In genomic region chr8:11746850-11747600, GRCm38 (mm10) we compare ENCODE assay signal across 17 mouse cellular contexts. TPM values are rescaled to one million over a fixed set of nuclear protein-coding genes. Genes with fewer than 3 reads are reported as not detected.
DNase-seq lines count a peak whose midpoint lies in the region; ATAC-seq and TF ChIP-seq lines count a peak whose summit lies in the region.
"Had no signal": no experiment of that assay in that cellular context is flagged by ENCODE, and none has a peak within 500 bp of the region (broad histone marks: within the 10 kb centered on the region; RNA-seq: fewer than 3 reads in every experiment).

No protein-coding gene starts in this region.

- H3K4me1 ChIP-seq in midbrain, embryonic 11.5 days (ENCODE audit: control insufficient read depth, insufficient read depth, low read length) = no peaks in the 10 kb centered on the region
- H3K4me1 ChIP-seq in midbrain, embryonic 16.5 days (ENCODE audit: control insufficient read depth, insufficient read depth, low read length) = no peaks in the 10 kb centered on the region; the same call in 1 of the 2 replicates
- H3K4me1 ChIP-seq in heart, postnatal 0 days (ENCODE audit: control insufficient read depth, insufficient read depth) = peaks cover 43% of the 10 kb centered on the region
- H3K4me1 ChIP-seq in kidney, embryonic 16.5 days (ENCODE audit: insufficient read depth, low read length) = peaks cover 11% of the 10 kb centered on the region; the same call in 1 of the 2 replicates
- H3K4me1 ChIP-seq: lung, embryonic 15.5 days had no signal

- no peaks in the 10 kb centered on the region for H3K9me3 ChIP-seq in midbrain, embryonic 11.5 days (ENCODE audit: control insufficient read depth, low read length)
- H3K9me3 ChIP-seq in midbrain, embryonic 16.5 days (replicated peaks; ENCODE audit: control insufficient read depth, low read length, poor library complexity, severe bottlenecking) = no peaks in the 10 kb centered on the region
- H3K9me3 ChIP-seq in heart, postnatal 0 days (replicated peaks; ENCODE audit: control insufficient read depth, low read length) = no peaks in the 10 kb centered on the region
- no peaks in the 10 kb centered on the region for H3K9me3 ChIP-seq in kidney, embryonic 16.5 days (ENCODE audit: low read length)
- H3K9me3 ChIP-seq: limb, embryonic 13.5 days; lung, embryonic 15.5 days; midbrain, embryonic 12.5 days had no signal

- ATAC-seq in midbrain, embryonic 11.5 days (ENCODE audit: low FRiP score) = no peak
- no peak for ATAC-seq in midbrain, embryonic 16.5 days
- ATAC-seq in heart, postnatal 0 days (ENCODE audit: insufficient read depth, low read depth) = peak; percentile 61
- 0 out of 2 replicates have a peak, but pooled peaks have one; percentile 12 for ATAC-seq in kidney, embryonic 16.5 days (ENCODE audit: low FRiP score, low TSS enrichment)
- ATAC-seq in megakaryocyte progenitor cell, adult 5-6 weeks (replicated peaks; ENCODE audit: poor library complexity) = no peak
- ATAC-seq: hindbrain, embryonic 16.5 days had no signal

- no peak overlapping the region for H3K4me2 ChIP-seq in midbrain, embryonic 11.5 days
- no peak overlapping the region for H3K4me2 ChIP-seq in midbrain, embryonic 16.5 days (ENCODE audit: low read length)
- H3K4me2 ChIP-seq in heart, postnatal 0 days (ENCODE audit: low read depth, low read length) = no peak overlapping the region
- H3K4me2 ChIP-seq in kidney, embryonic 16.5 days (replicated peaks; ENCODE audit: low read depth, low read length) = no peak overlapping the region
- H3K4me2 ChIP-seq: limb, embryonic 13.5 days; lung, embryonic 15.5 days; midbrain, embryonic 12.5 days had no signal

- no peak for TF ChIP-seq CTCF in heart, postnatal 0 days (IDR thresholded peaks at IDR 0.05; ENCODE audit: low read depth)

- WGBS in midbrain, embryonic 11.5 days = 89% methylated on average over 11 of the region's 11 CpGs
- 88% methylated on average over 11 of the region's 11 CpGs for WGBS in midbrain, embryonic 16.5 days
- 48% methylated on average over 11 of the region's 11 CpGs for WGBS in heart, postnatal 0 days
- 49% methylated on average over 11 of the region's 11 CpGs for WGBS in kidney, embryonic 16.5 days

- H3K27me3 ChIP-seq in midbrain, embryonic 11.5 days (ENCODE audit: control insufficient read depth, insufficient read depth, low read length) = no peaks in the 10 kb centered on the region
- H3K27me3 ChIP-seq in midbrain, embryonic 16.5 days (ENCODE audit: control insufficient read depth, insufficient read depth, low read depth, low read length) = no peaks in the 10 kb centered on the region
- no peaks in the 10 kb centered on the region for H3K27me3 ChIP-seq in heart, postnatal 0 days (ENCODE audit: control insufficient read depth, insufficient read depth, low read length)
- H3K27me3 ChIP-seq in kidney, embryonic 16.5 days (ENCODE audit: insufficient read depth, low read length) = no peaks in the 10 kb centered on the region
- H3K27me3 ChIP-seq: limb, embryonic 13.5 days; lung, embryonic 15.5 days; midbrain, embryonic 12.5 days had no signal

- H3K4me3 ChIP-seq in midbrain, embryonic 11.5 days (ENCODE audit: low read depth, low read length) = no peak overlapping the region
- no peak overlapping the region for H3K4me3 ChIP-seq in midbrain, embryonic 16.5 days (ENCODE audit: low read depth, low read length)
- no peak overlapping the region for H3K4me3 ChIP-seq in heart, postnatal 0 days (ENCODE audit: low read depth, low read length)
- no peak overlapping the region for H3K4me3 ChIP-seq in kidney, embryonic 16.5 days (ENCODE audit: low read length)
- H3K4me3 ChIP-seq: limb, embryonic 13.5 days; lung, embryonic 15.5 days; midbrain, embryonic 12.5 days had no signal

- no peaks in the 10 kb centered on the region for H3K36me3 ChIP-seq in midbrain, embryonic 11.5 days (ENCODE audit: control insufficient read depth, insufficient read depth, low read length)
- H3K36me3 ChIP-seq in midbrain, embryonic 16.5 days (ENCODE audit: control insufficient read depth, insufficient read depth, low read length) = no peaks in the 10 kb centered on the region
- no peaks in the 10 kb centered on the region for H3K36me3 ChIP-seq in heart, postnatal 0 days (replicated peaks; ENCODE audit: control insufficient read depth, insufficient read depth, low read length)
- H3K36me3 ChIP-seq in kidney, embryonic 16.5 days (ENCODE audit: insufficient read depth, low read length) = no peaks in the 10 kb centered on the region
- H3K36me3 ChIP-seq: limb, embryonic 13.5 days; lung, embryonic 15.5 days; midbrain, embryonic 12.5 days had no signal

- H3K27ac ChIP-seq in midbrain, embryonic 11.5 days (ENCODE audit: low read depth, low read length) = no peak overlapping the region
- H3K27ac ChIP-seq in midbrain, embryonic 16.5 days (ENCODE audit: low read length) = no peak overlapping the region
- peak overlapping the region; percentile 79 for H3K27ac ChIP-seq in heart, postnatal 0 days (ENCODE audit: low read depth)
- no peak overlapping the region for H3K27ac ChIP-seq in kidney, embryonic 16.5 days (ENCODE audit: low read length)
- H3K27ac ChIP-seq: limb, embryonic 13.5 days; lung, embryonic 15.5 days; midbrain, embryonic 12.5 days had no signal

- TF ChIP-seq EP300 in heart, postnatal 0 days (IDR thresholded peaks at IDR 0.05; ENCODE audit: low read depth) = no peak

- H3K9ac ChIP-seq in midbrain, embryonic 11.5 days (ENCODE audit: low read length) = no peak overlapping the region
- no peak overlapping the region for H3K9ac ChIP-seq in midbrain, embryonic 16.5 days (ENCODE audit: low read depth, low read length)
- no peak overlapping the region; the same call in 1 of the 2 replicates for H3K9ac ChIP-seq in heart, postnatal 0 days (replicated peaks; ENCODE audit: low read depth, low read length)
- H3K9ac ChIP-seq in kidney, embryonic 16.5 days (replicated peaks; ENCODE audit: low read length) = no peak overlapping the region
- H3K9ac ChIP-seq: limb, embryonic 13.5 days; lung, embryonic 15.5 days; midbrain, embryonic 12.5 days had no signal

- DNase-seq in midbrain, embryonic 11.5 days (ENCODE audit: low spot score, missing footprints) = peak; percentile 39
- DNase-seq in heart, postnatal 0 days (ENCODE audit: low spot score) = peak; percentile 68
- DNase-seq in layer of hippocampus, adult 11-12 months (ENCODE audit: low spot score) = no peak
- no peak for DNase-seq in layer of hippocampus, postnatal 25 days (ENCODE audit: extremely low spot score in 1 of 2, low spot score in 1 of 2)
- DNase-seq: cerebellum, adult 9-10 months; layer of hippocampus, postnatal 36 days; right cerebral cortex, postnatal 4 days had no signal

RNA-seq across cellular contexts. Expression of gene Arhgef7, which starts 19.5 kb away (rescaled TPM):
- polyA plus RNA-seq in midbrain, embryonic 11.5 days (2014; fragmentation: Nextera tagmentation; extraction: Ambion mirVana) = 51.4 and 56.8 TPM in 2 replicates
- 65.6 and 67.2 TPM in 2 replicates for polyA plus RNA-seq in midbrain, embryonic 16.5 days (2015; fragmentation: Nextera tagmentation; extraction: Ambion mirVana)
- 77.1 TPM in 2 replicates for total RNA-seq in heart, postnatal 0 days (2014; rRNA removed; ENCODE audit: low replicate concordance)
- polyA plus RNA-seq in heart, postnatal 0 days (2015; fragmentation: Nextera tagmentation; extraction: Ambion mirVana) = 43.7 and 49.2 TPM in 2 replicates
- 43.3 and 46.2 TPM in 2 replicates for polyA plus RNA-seq in kidney, embryonic 16.5 days (2015; fragmentation: Nextera tagmentation; extraction: Ambion mirVana)
- total RNA-seq in megakaryocyte progenitor cell, adult 5-6 weeks (2015) = 26.4 and 32.3 TPM in 2 replicates
- total RNA-seq in megakaryocyte progenitor cell, adult 5-6 weeks (2017) = 20.4 and 36.0 TPM in 2 replicates
- 100 to 1,000 TPM; 120 to 133 TPM for total RNA-seq in layer of hippocampus, postnatal 25 days (2021)

RNA-seq across cellular contexts. Expression of gene 1700016D06Rik, which starts 46.2 kb away (rescaled TPM):
- polyA plus RNA-seq in midbrain, embryonic 11.5 days (2014; fragmentation: Nextera tagmentation; extraction: Ambion mirVana) = not detected in 2 replicates
- not detected in 2 replicates for polyA plus RNA-seq in midbrain, embryonic 16.5 days (2015; fragmentation: Nextera tagmentation; extraction: Ambion mirVana)
- total RNA-seq in heart, postnatal 0 days (2014; rRNA removed; ENCODE audit: low replicate concordance) = not detected in 2 replicates
- polyA plus RNA-seq in heart, postnatal 0 days (2015; fragmentation: Nextera tagmentation; extraction: Ambion mirVana) = not detected in 2 replicates
- 0.26 TPM in 1 of 2 replicates, not detected in the other for polyA plus RNA-seq in kidney, embryonic 16.5 days (2015; fragmentation: Nextera tagmentation; extraction: Ambion mirVana)
- total RNA-seq in megakaryocyte progenitor cell, adult 5-6 weeks (2015) = not detected in 2 replicates
- not detected in 2 replicates for total RNA-seq in megakaryocyte progenitor cell, adult 5-6 weeks (2017)
- not detected for total RNA-seq in layer of hippocampus, postnatal 25 days (2021)
- total RNA-seq: adrenal gland, adult 18-20 months; gastrocnemius, adult 8-10 months; layer of hippocampus, postnatal 36 days had no signal
- polyA plus RNA-seq: brain, embryonic 14.5 days; hindbrain, embryonic 16.5 days; lung, embryonic 15.5 days had no signal

Comparison
In these comparisons a context has a peak if more than half of its experiments do, and no peak if none do; other contexts are left out.
1. ATAC-seq: peak in heart, postnatal 0 days (single experiment) and kidney, embryonic 16.5 days (single experiment); none in midbrain, embryonic 11.5 days (single experiment), midbrain, embryonic 16.5 days (single experiment) and megakaryocyte progenitor cell, adult 5-6 weeks (single experiment).
2. DNase-seq: peak in midbrain, embryonic 11.5 days (single experiment) and heart, postnatal 0 days (single experiment); none in layer of hippocampus, adult 11-12 months (single experiment) and layer of hippocampus, postnatal 25 days (0 of 2).